Mouse (Mus musculus): ENCODE measurements around the gene Tmem8b.

DNA sequence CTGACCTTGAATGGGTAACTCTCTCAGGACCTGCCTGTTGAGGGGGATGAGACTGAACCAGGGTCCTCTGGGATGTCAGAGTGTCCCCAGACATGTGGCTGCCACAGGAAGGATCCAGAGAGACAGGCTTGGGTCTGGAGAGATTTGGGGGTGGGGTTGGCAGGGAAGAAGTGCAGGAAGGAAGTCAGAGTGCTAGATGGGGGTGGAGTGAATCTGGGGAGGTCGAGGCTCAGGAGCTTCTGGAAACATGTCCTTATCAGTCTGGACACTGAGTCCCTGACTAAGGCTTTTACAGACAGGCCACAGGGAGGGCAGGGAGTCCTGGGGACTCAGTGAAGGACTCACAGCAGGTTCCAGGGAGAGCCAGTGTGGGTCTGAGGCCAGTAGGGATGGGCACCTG is 63.4 kb downstream of the Tmem8b start:
- TF ChIP-seq POLR2A (IDR thresholded peaks at IDR 0.05; ENCODE audit: low read depth, low read length) (no peak), CTCF (IDR thresholded peaks at IDR 0.05; ENCODE audit: extremely low read depth, insufficient read depth, insufficient read length, insufficient replicate concordance) (no peak)

All from spleen, adult 2 months (tissue).